Comparison of ENCODE assay signal across 8 mouse cellular contexts in genomic region chr4:118427415-118427767, GRCm38 (mm10). TPM values are rescaled to one million over a fixed set of nuclear protein-coding genes. Genes with fewer than 3 reads are reported as not detected.
DNase-seq lines count a peak whose midpoint lies in the region; ATAC-seq and TF ChIP-seq lines count a peak whose summit lies in the region.

No protein-coding gene starts in this region.

- no peaks in the 10 kb centered on the region for H3K9me3 ChIP-seq in embryonic facial prominence, embryonic 13.5 days
- H3K9me3 ChIP-seq in limb, embryonic 10.5 days (replicated peaks) = no peaks in the 10 kb centered on the region
- H3K9me3 ChIP-seq in neural tube, embryonic 15.5 days (replicated peaks) = no peaks in the 10 kb centered on the region

- no peak for DNase-seq in lung, adult 2 months
- no peak for DNase-seq in lung, postnatal 36 days
- no peak for DNase-seq in limb, embryonic 10.5 days (ENCODE audit: low spot score)
- DNase-seq in urinary bladder, postnatal 36 days (ENCODE audit: low spot score in 2 of 2) = no peak
- DNase-seq in cerebellum, postnatal 25 days = no peak
- no peak for DNase-seq in layer of hippocampus, adult 18-20 months (ENCODE audit: low spot score in 2 of 2)

- WGBS in lung, adult 2 months = 2% methylated on average over 5 of the region's 5 CpGs
- 1% methylated on average over 5 of the region's 5 CpGs for WGBS in embryonic facial prominence, embryonic 13.5 days
- WGBS in limb, embryonic 10.5 days = 2% methylated on average over 5 of the region's 5 CpGs
- WGBS in neural tube, embryonic 15.5 days = 2% methylated on average over 5 of the region's 5 CpGs

- no peaks in the 10 kb centered on the region for H3K27me3 ChIP-seq in embryonic facial prominence, embryonic 13.5 days
- H3K27me3 ChIP-seq in limb, embryonic 10.5 days (ENCODE audit: low read depth, poor library complexity, severe bottlenecking) = no peaks in the 10 kb centered on the region
- H3K27me3 ChIP-seq in neural tube, embryonic 15.5 days (replicated peaks) = no peaks in the 10 kb centered on the region

- H3K4me1 ChIP-seq in lung, adult 2 months (ENCODE audit: control insufficient read depth, insufficient read depth, low read length) = peaks cover 26% of the 10 kb centered on the region
- H3K4me1 ChIP-seq in embryonic facial prominence, embryonic 13.5 days = peaks cover 31% of the 10 kb centered on the region
- peaks cover 36% of the 10 kb centered on the region for H3K4me1 ChIP-seq in limb, embryonic 10.5 days
- peaks cover 27% of the 10 kb centered on the region for H3K4me1 ChIP-seq in neural tube, embryonic 15.5 days

- TF ChIP-seq POLR2A in lung, adult 2 months (IDR thresholded peaks at IDR 0.05; ENCODE audit: borderline replicate concordance, extremely low read depth, low read depth, low read length) = no peak

- ATAC-seq in embryonic facial prominence, embryonic 13.5 days (ENCODE audit: insufficient number of reproducible peaks, insufficient read depth, low FRiP score, low TSS enrichment, low read depth) = no peak
- ATAC-seq in neural tube, embryonic 15.5 days (ENCODE audit: low FRiP score) = peak; percentile 45

- H3K4me3 ChIP-seq in lung, adult 2 months (replicated peaks; ENCODE audit: extremely low read depth, low read depth, low read length) = peak overlapping the region; percentile 63
- H3K4me3 ChIP-seq in embryonic facial prominence, embryonic 13.5 days = peak overlapping the region; percentile 69
- peak overlapping the region; percentile 78 for H3K4me3 ChIP-seq in limb, embryonic 10.5 days
- H3K4me3 ChIP-seq in neural tube, embryonic 15.5 days (replicated peaks) = peak overlapping the region; percentile 49

- H3K27ac ChIP-seq in embryonic facial prominence, embryonic 13.5 days = peak overlapping the region; percentile 85
- H3K27ac ChIP-seq in limb, embryonic 10.5 days = peak overlapping the region; percentile 86
- peak overlapping the region; percentile 68 for H3K27ac ChIP-seq in neural tube, embryonic 15.5 days (replicated peaks)

- peak overlapping the region; percentile 81 for H3K9ac ChIP-seq in embryonic facial prominence, embryonic 13.5 days
- peak overlapping the region; percentile 53 for H3K9ac ChIP-seq in neural tube, embryonic 15.5 days (replicated peaks)

- H3K4me2 ChIP-seq in embryonic facial prominence, embryonic 13.5 days = peak overlapping the region; percentile 85
- H3K4me2 ChIP-seq in neural tube, embryonic 15.5 days = peak overlapping the region; percentile 72

- no peak for TF ChIP-seq CTCF in lung, adult 2 months (IDR thresholded peaks at IDR 0.05; ENCODE audit: insufficient read depth, low read length)

- peaks cover 28% of the 10 kb centered on the region for H3K36me3 ChIP-seq in embryonic facial prominence, embryonic 13.5 days
- peaks cover 37% of the 10 kb centered on the region for H3K36me3 ChIP-seq in limb, embryonic 10.5 days
- peaks cover 24% of the 10 kb centered on the region for H3K36me3 ChIP-seq in neural tube, embryonic 15.5 days

RNA-seq across cellular contexts. Expression of gene Elovl1, which starts 0.5 kb away (rescaled TPM):
- 978 and 1,062 TPM in 2 replicates for polyA plus RNA-seq in lung, adult 2 months (2012; rRNA removed)
- 55.7 and 62.8 TPM in 2 replicates for polyA plus RNA-seq in embryonic facial prominence, embryonic 13.5 days (2015; fragmentation: Nextera tagmentation; extraction: Ambion mirVana)
- 45.5 and 48.1 TPM in 2 replicates for polyA plus RNA-seq in limb, embryonic 10.5 days (2016; fragmentation: Nextera tagmentation; extraction: Ambion mirVana)
- 31.2 and 49.2 TPM in 2 replicates for polyA plus RNA-seq in neural tube, embryonic 15.5 days (2015; fragmentation: Nextera tagmentation; extraction: Ambion mirVana)
- total RNA-seq in layer of hippocampus, adult 18-20 months (2021) = 10 to 100 TPM; 18.4 to 19.7 TPM

RNA-seq across cellular contexts. Expression of gene Cdc20, which starts 9.8 kb away (rescaled TPM):
- polyA plus RNA-seq in lung, adult 2 months (2012; rRNA removed) = 6.1 and 10.1 TPM in 2 replicates
- polyA plus RNA-seq in embryonic facial prominence, embryonic 13.5 days (2015; fragmentation: Nextera tagmentation; extraction: Ambion mirVana) = 225 and 247 TPM in 2 replicates
- polyA plus RNA-seq in limb, embryonic 10.5 days (2016; fragmentation: Nextera tagmentation; extraction: Ambion mirVana) = 431 and 433 TPM in 2 replicates
- 23.4 and 79.0 TPM in 2 replicates for polyA plus RNA-seq in neural tube, embryonic 15.5 days (2015; fragmentation: Nextera tagmentation; extraction: Ambion mirVana)
- total RNA-seq in layer of hippocampus, adult 18-20 months (2021) = under 1 TPM; 0.57 to 0.61 TPM

RNA-seq across cellular contexts. Expression of gene Med8, which starts 18.3 kb away (rescaled TPM):
- 20.8 and 38.4 TPM in 2 replicates for polyA plus RNA-seq in lung, adult 2 months (2012; rRNA removed)
- 111 and 115 TPM in 2 replicates for polyA plus RNA-seq in embryonic facial prominence, embryonic 13.5 days (2015; fragmentation: Nextera tagmentation; extraction: Ambion mirVana)
- polyA plus RNA-seq in limb, embryonic 10.5 days (2016; fragmentation: Nextera tagmentation; extraction: Ambion mirVana) = 141 and 147 TPM in 2 replicates
- 99.7 and 103 TPM in 2 replicates for polyA plus RNA-seq in neural tube, embryonic 15.5 days (2015; fragmentation: Nextera tagmentation; extraction: Ambion mirVana)
- total RNA-seq in layer of hippocampus, adult 18-20 months (2021) = 10 to 100 TPM; 47.3 to 52.7 TPM

RNA-seq across cellular contexts. Expression of gene Szt2, which starts 18.3 kb away (rescaled TPM):
- 48.5 and 54.4 TPM in 2 replicates for polyA plus RNA-seq in lung, adult 2 months (2012; rRNA removed)
- polyA plus RNA-seq in embryonic facial prominence, embryonic 13.5 days (2015; fragmentation: Nextera tagmentation; extraction: Ambion mirVana) = 9.9 and 10.3 TPM in 2 replicates
- polyA plus RNA-seq in limb, embryonic 10.5 days (2016; fragmentation: Nextera tagmentation; extraction: Ambion mirVana) = 8.4 and 11.4 TPM in 2 replicates
- polyA plus RNA-seq in neural tube, embryonic 15.5 days (2015; fragmentation: Nextera tagmentation; extraction: Ambion mirVana) = 7.1 and 8.3 TPM in 2 replicates
- total RNA-seq in layer of hippocampus, adult 18-20 months (2021) = 10 to 100 TPM; 29.7 to 34.4 TPM

RNA-seq across cellular contexts. Expression of gene Mpl, which starts 29.9 kb away (rescaled TPM):
- 1.1 and 1.8 TPM in 2 replicates for polyA plus RNA-seq in lung, adult 2 months (2012; rRNA removed)
- polyA plus RNA-seq in embryonic facial prominence, embryonic 13.5 days (2015; fragmentation: Nextera tagmentation; extraction: Ambion mirVana) = 0.54 and 1.1 TPM in 2 replicates
- polyA plus RNA-seq in limb, embryonic 10.5 days (2016; fragmentation: Nextera tagmentation; extraction: Ambion mirVana) = 0.74 and 1.2 TPM in 2 replicates
- 0.12 and 0.43 TPM in 2 replicates for polyA plus RNA-seq in neural tube, embryonic 15.5 days (2015; fragmentation: Nextera tagmentation; extraction: Ambion mirVana)
- not detected for total RNA-seq in layer of hippocampus, adult 18-20 months (2021)

Comparison
In these comparisons a context has a peak if more than half of its experiments do, and no peak if none do; other contexts are left out.
1. RNA of gene Elovl1, which starts 0.5 kb away (polyA plus RNA-seq): 978 to 1,062 TPM in lung, adult 2 months; 55.7 to 62.8 TPM in embryonic facial prominence, embryonic 13.5 days, 45.5 to 48.1 TPM in limb, embryonic 10.5 days and 31.2 to 49.2 TPM in neural tube, embryonic 15.5 days; every median in the first group is over 10 times any median in the second.
2. Peak in every context shown above with its lines, with median percentiles within 50 percentile points of each other: H3K4me3 ChIP-seq and H3K27ac ChIP-seq.